Mouse (Mus musculus) liver, embryonic 14.5 days (tissue): Measurements from ENCODE around the gene Pde4b.

Source experiments
- CTCF ChIP-seq: IDR thresholded peaks from 2 replicates; pipeline ENCODE4 v1.5.1; 2016; ENCODE audit warnings: antibody characterized with exemption, low read depth, control low read depth
- EP300 ChIP-seq: IDR thresholded peaks from 2 replicates; pipeline ENCODE4 v1.6.1; 2016; ENCODE audit warnings: antibody characterized with exemption, low read depth

GRCm38 (mm10) chr4:102136366-102136849, 49.1 kb downstream of the Pde4b start:
- TF ChIP-seq CTCF (no peak), EP300 (no peak)
